Mouse (Mus musculus) MEL (cell line): Measurements from ENCODE around the gene Proser3. TPM values are rescaled to one million over a fixed set of nuclear protein-coding genes. Genes with fewer than 3 reads are reported as not detected.

Experiments used
- DNase-seq: peaks from one replicate; pipeline ENCODE4 v3.0.0; 2011; ENCODE audit warnings: low read depth, low spot score
- H3K27ac ChIP-seq: 2 replicates; pipeline ENCODE4 v1.5.1; 2012; ENCODE audit warnings: low read depth, mild to moderate bottlenecking, control low read depth, low read length, moderate library complexity; ENCODE audit not compliant: control insufficient read depth
- H3K27me3 ChIP-seq, 2 experiments: fragments of 150-350 bp in 1 of 2; sonication (generic) in 1 of 2; 2 replicates each; pipeline ENCODE4 v1.6.1; 2012; ENCODE audit warnings: low read length in 2 of 2, mild to moderate bottlenecking in 2 of 2, improper control_type of control experiment in 1 of 2, moderate library complexity in 1 of 2; ENCODE audit not compliant: insufficient read depth in 2 of 2, control insufficient read depth in 1 of 2
- H3K36me3 ChIP-seq, 2 experiments: 2 replicates each; pipeline ENCODE4 v1.6.1; 2012 to 2014; ENCODE audit warnings: low read length in 2 of 2, improper control_type of control experiment in 1 of 2, inconsistent platforms in 1 of 2, mild to moderate bottlenecking in 1 of 2; ENCODE audit not compliant: insufficient read depth in 2 of 2, control insufficient read depth in 1 of 2
- H3K4me1 ChIP-seq, 2 experiments: fragments of 150-350 bp in 1 of 2; sonication (generic) in 1 of 2; 2 replicates each; pipeline ENCODE4 v1.6.1; 2012; ENCODE audit warnings: low read length in 2 of 2, improper control_type of control experiment in 1 of 2, mild to moderate bottlenecking in 1 of 2; ENCODE audit not compliant: insufficient read depth in 2 of 2, control insufficient read depth in 1 of 2
- H3K4me3 ChIP-seq, 2 experiments: fragments of 150-350 bp in 1 of 2; sonication (generic) in 1 of 2; 2 replicates each; pipeline ENCODE4 v1.5.1; 2012; ENCODE audit warnings: low read depth in 2 of 2, low read length in 2 of 2, mild to moderate bottlenecking in 2 of 2, moderate library complexity in 2 of 2, control low read depth in 1 of 2, improper control_type of control experiment in 1 of 2; ENCODE audit not compliant: control insufficient read depth in 1 of 2, insufficient read depth in 1 of 2
- H3K79me2 ChIP-seq: 2 replicates; pipeline ENCODE4 v1.6.1; 2012; ENCODE audit warnings: mild to moderate bottlenecking, low read length, moderate library complexity; ENCODE audit not compliant: control insufficient read depth, poor library complexity, insufficient read depth
- H3K9ac ChIP-seq: 2 replicates; pipeline ENCODE4 v1.6.1; 2012; ENCODE audit warnings: low read depth, mild to moderate bottlenecking, control low read depth, low read length, moderate library complexity; ENCODE audit not compliant: control insufficient read depth, poor library complexity, severe bottlenecking
- H3K9me3 ChIP-seq: fragments of 150-350 bp; sonication (generic); replicated peaks from 2 replicates; pipeline ENCODE4 v1.6.1; 2012; ENCODE audit warnings: mild to moderate bottlenecking, low read length, improper control_type of control experiment, moderate library complexity; ENCODE audit not compliant: insufficient read depth
- BHLHE40 ChIP-seq: IDR thresholded peaks from 2 replicates; pipeline ENCODE4 v1.6.1; 2012; ENCODE audit warnings: low read depth, mild to moderate bottlenecking, inconsistent platforms, low read length, improper control_type of control experiment, borderline replicate concordance
- CHD1 ChIP-seq: IDR thresholded peaks from 2 replicates; pipeline ENCODE4 v1.6.1; 2012; ENCODE audit warnings: low read depth, mild to moderate bottlenecking, inconsistent platforms, low read length, improper control_type of control experiment
- CHD2 ChIP-seq: IDR thresholded peaks from 2 replicates; pipeline ENCODE4 v1.6.1; 2011; ENCODE audit warnings: low read length, improper control_type of control experiment
- E2F4 ChIP-seq: IDR thresholded peaks from 2 replicates; pipeline ENCODE4 v1.6.1; 2011; ENCODE audit warnings: low read depth, low read length, improper control_type of control experiment, borderline replicate concordance
- ELF1 ChIP-seq: IDR thresholded peaks from 2 replicates; pipeline ENCODE4 v1.6.1; 2014; ENCODE audit warnings: low read depth, mild to moderate bottlenecking, inconsistent platforms, low read length, improper control_type of control experiment, moderate library complexity
- EP300 ChIP-seq, 2 experiments: IDR thresholded peaks; 2 replicates each; pipeline ENCODE4 v1.6.1; 2011; ENCODE audit warnings: improper control_type of control experiment in 2 of 2, low read length in 2 of 2, low read depth in 1 of 2, mild to moderate bottlenecking in 1 of 2
- ETS1 ChIP-seq: IDR thresholded peaks from 2 replicates; pipeline ENCODE4 v1.6.1; 2012; ENCODE audit warnings: low read depth, mild to moderate bottlenecking, inconsistent platforms, low read length, improper control_type of control experiment, moderate library complexity
- GATA1 ChIP-seq: IDR thresholded peaks from 2 replicates; pipeline ENCODE4 v1.6.1; 2011; ENCODE audit warnings: low read depth, low read length, improper control_type of control experiment
- JUND ChIP-seq: IDR thresholded peaks from 2 replicates; pipeline ENCODE4 v1.6.1; 2011; ENCODE audit warnings: low read depth, mild to moderate bottlenecking, improper control_type of control experiment, low read length
- KAT2A ChIP-seq: conservative IDR thresholded peaks from 2 replicates; pipeline ENCODE4 v1.6.1; 2012; ENCODE audit warnings: low read depth, low read length, improper control_type of control experiment, inconsistent platforms
- MAFK ChIP-seq: IDR thresholded peaks from 2 replicates; pipeline ENCODE4 v1.6.1; 2011; ENCODE audit warnings: low read depth, mild to moderate bottlenecking, low read length, improper control_type of control experiment, borderline replicate concordance
- MAZ ChIP-seq: IDR thresholded peaks from 2 replicates; pipeline ENCODE4 v1.6.1; 2012; ENCODE audit warnings: low read depth, mild to moderate bottlenecking, inconsistent platforms, low read length, improper control_type of control experiment
- MEF2A ChIP-seq: IDR thresholded peaks from 2 replicates; pipeline ENCODE4 v1.6.1; 2014; ENCODE audit warnings: low read depth, mild to moderate bottlenecking, inconsistent platforms, low read length, improper control_type of control experiment; ENCODE audit not compliant: poor library complexity, insufficient replicate concordance, severe bottlenecking; ENCODE audit errors: extremely low read depth
- MXI1 ChIP-seq: IDR thresholded peaks from 2 replicates; pipeline ENCODE4 v1.6.1; 2011; ENCODE audit warnings: mild to moderate bottlenecking, low read depth, low read length, improper control_type of control experiment
- MYB ChIP-seq: IDR thresholded peaks from 2 replicates; pipeline ENCODE4 v1.6.1; 2011; ENCODE audit warnings: mild to moderate bottlenecking, low read depth, low read length, improper control_type of control experiment
- MYC ChIP-seq: IDR thresholded peaks from 2 replicates; pipeline ENCODE4 v1.6.1; 2011; ENCODE audit warnings: low read depth, mild to moderate bottlenecking, low read length, improper control_type of control experiment, moderate library complexity
- NRF1 ChIP-seq: IDR thresholded peaks from 2 replicates; pipeline ENCODE4 v1.6.1; 2014; ENCODE audit warnings: low read depth, mild to moderate bottlenecking, inconsistent platforms, low read length, improper control_type of control experiment, moderate library complexity; ENCODE audit not compliant: poor library complexity, insufficient read depth, severe bottlenecking
- POLR2A ChIP-seq, 2 experiments: IDR thresholded peaks; 2 replicates each; pipeline ENCODE4 v1.6.1; 2011 to 2012; ENCODE audit warnings: low read length in 2 of 2, mild to moderate bottlenecking in 2 of 2, control low read depth in 1 of 2, improper control_type of control experiment in 1 of 2, low read depth in 1 of 2, moderate library complexity in 1 of 2; ENCODE audit not compliant: control insufficient read depth in 1 of 2, insufficient read depth in 1 of 2, poor library complexity in 1 of 2
- POLR2AphosphoS2 ChIP-seq: IDR thresholded peaks from 2 replicates; pipeline ENCODE4 v1.6.1; 2011; ENCODE audit warnings: low read length, improper control_type of control experiment
- RAD21 ChIP-seq: IDR thresholded peaks from 2 replicates; pipeline ENCODE4 v1.6.1; 2011; ENCODE audit warnings: mild to moderate bottlenecking, low read depth, low read length, improper control_type of control experiment
- RCOR1 ChIP-seq: IDR thresholded peaks from 2 replicates; pipeline ENCODE4 v1.6.1; 2012; ENCODE audit warnings: low read depth, mild to moderate bottlenecking, inconsistent platforms, low read length, improper control_type of control experiment
- SIN3A ChIP-seq: IDR thresholded peaks from 2 replicates; pipeline ENCODE4 v1.6.1; 2012; ENCODE audit warnings: low read length, improper control_type of control experiment, inconsistent platforms
- SMC3 ChIP-seq: IDR thresholded peaks from 2 replicates; pipeline ENCODE4 v1.6.1; 2011; ENCODE audit warnings: low read depth, low read length, improper control_type of control experiment
- TCF12 ChIP-seq: IDR thresholded peaks from 2 replicates; pipeline ENCODE4 v1.6.1; 2014; ENCODE audit warnings: low read depth, mild to moderate bottlenecking, inconsistent platforms, low read length, improper control_type of control experiment, moderate library complexity
- UBTF ChIP-seq: IDR thresholded peaks from 2 replicates; pipeline ENCODE4 v1.6.1; 2012; ENCODE audit warnings: low read depth, mild to moderate bottlenecking, inconsistent platforms, low read length, improper control_type of control experiment, moderate library complexity, borderline replicate concordance; ENCODE audit not compliant: insufficient read depth
- USF1 ChIP-seq: IDR thresholded peaks from 2 replicates; pipeline ENCODE4 v1.6.1; 2014; ENCODE audit warnings: low read depth, mild to moderate bottlenecking, inconsistent platforms, low read length, improper control_type of control experiment, moderate library complexity
- USF2 ChIP-seq, 2 experiments: IDR thresholded peaks; 2 replicates each; pipeline ENCODE4 v1.6.1; 2011 to 2012; ENCODE audit warnings: improper control_type of control experiment in 2 of 2, low read length in 2 of 2, borderline replicate concordance in 1 of 2, inconsistent platforms in 1 of 2, low read depth in 1 of 2, mild to moderate bottlenecking in 1 of 2; ENCODE audit not compliant: insufficient read depth in 1 of 2
- ZC3H11A ChIP-seq: IDR thresholded peaks from 2 replicates; pipeline ENCODE4 v1.6.1; 2012; ENCODE audit warnings: low read depth, mild to moderate bottlenecking, inconsistent platforms, low read length, improper control_type of control experiment
- ZNF384 ChIP-seq: IDR thresholded peaks from 2 replicates; pipeline ENCODE4 v1.6.1; 2012; ENCODE audit warnings: low read depth, mild to moderate bottlenecking, inconsistent platforms, low read length, improper control_type of control experiment
- polyA plus RNA-seq, 2 experiments: library from polyadenylated mRNA; stranded (reverse) in 1 of 2; unstranded in 1 of 2; fragments of >175 nt in 1 of 2; fragments of >200 nt in 1 of 2; gene quantifications; 2 replicates each; pipeline versions ENCODE4 v1.2.1 to v1.2.4; 2012; ENCODE audit warnings: low replicate concordance in 2 of 2, low read depth in 1 of 2; ENCODE audit not compliant: insufficient read length in 2 of 2, insufficient read depth in 1 of 2, missing spikeins in 1 of 2
- total RNA-seq: library from RNA; depleted of rRNA; stranded (reverse); fragments of 300-350 nt; gene quantifications from 2 replicates; pipeline ENCODE4 v1.2.3, GENCODE M21; 2012

Proser3 gene
- total and polyA plus RNA-seq, 3 experiments: 2.3 to 8.9 TPM; not detected in 1

- no peak within 1 kb of the TSS for H3K27ac ChIP-seq
- no peak for DNase-seq
Measured at GRCm38 (mm10) chr7:30493401-30493931, 58.6 kb downstream of the Proser3 start, which contains the start of gene Prodh2. Gene Prodh2, plus strand, starts transcription at chr7:30493622.

GRCm38 (mm10) chr7:30492765-30493164 lies 59.3 kb downstream of the Proser3 start:
- no peak overlapping the region for H3K9ac ChIP-seq
- H3K4me1 ChIP-seq: no peaks in the 10 kb centered on the region
- no peak overlapping the region for H3K4me3 ChIP-seq
- H3K79me2 ChIP-seq: no peaks in the 10 kb centered on the region
- H3K27ac ChIP-seq: no peak overlapping the region
- DNase-seq: peak; percentile 85
- no peaks in the 10 kb centered on the region for H3K27me3 ChIP-seq
- no peaks in the 10 kb centered on the region for H3K9me3 ChIP-seq
- no peaks in the 10 kb centered on the region for H3K36me3 ChIP-seq
- TF ChIP-seq GATA1 (no peak), MAZ (no peak), RCOR1 (no peak), MYB (no peak), POLR2AphosphoS2 (no peak), EP300 (IDR thresholded peaks at IDR 0.05; ENCODE audit: low read depth in 1 of 2, low read length in 2 of 2) (no peak), E2F4 (no peak), USF1 (no peak), CHD1 (no peak), JUND (no peak), ETS1 (no peak), USF2 (IDR thresholded peaks at IDR 0.05; ENCODE audit: borderline replicate concordance in 1 of 2, insufficient read depth in 1 of 2, low read depth in 1 of 2, low read length in 2 of 2) (no peak), MXI1 (no peak), ZC3H11A (peak; percentile 72), UBTF (no peak), POLR2A (IDR thresholded peaks at IDR 0.05; ENCODE audit: control insufficient read depth in 1 of 2, insufficient read depth in 1 of 2, low read depth in 1 of 2, low read length in 2 of 2, poor library complexity in 1 of 2) (no peak), SIN3A (no peak), SMC3 (peak; percentile 80), RAD21 (peak; percentile 65), MEF2A (no peak), MAFK (no peak), BHLHE40 (no peak), ELF1 (0 out of 2 replicates have a peak, but pooled peaks have one; percentile 11), KAT2A (no peak), TCF12 (no peak), MYC (0 out of 2 replicates have a peak, but pooled peaks have one; percentile 54)

More at GRCm38 (mm10) chr7:30493401-30493931, 58.6 kb downstream of the Proser3 start, which contains the start of gene Prodh2:
- Histone ChIP-seq H3K4me3 (no peak within 1 kb of the TSS), H3K36me3 (no peaks in the 10 kb centered on the region), H3K27me3 (no peaks in the 10 kb centered on the region)
- no peak for TF ChIP-seq MEF2A
- TF ChIP-seq EP300 (IDR thresholded peaks at IDR 0.05; ENCODE audit: low read depth in 1 of 2, low read length in 2 of 2): no peak
- TF ChIP-seq CHD2: no peak
- no peak for TF ChIP-seq ZNF384
- no peak for TF ChIP-seq NRF1
- no peak for TF ChIP-seq POLR2A (IDR thresholded peaks at IDR 0.05; ENCODE audit: control insufficient read depth in 1 of 2, insufficient read depth in 1 of 2, low read depth in 1 of 2, low read length in 2 of 2, poor library complexity in 1 of 2)
- TF ChIP-seq E2F4: no peak
- no peak for TF ChIP-seq RCOR1
- TF ChIP-seq USF2 (IDR thresholded peaks at IDR 0.05; ENCODE audit: borderline replicate concordance in 1 of 2, insufficient read depth in 1 of 2, low read depth in 1 of 2, low read length in 2 of 2): no peak
- TF ChIP-seq UBTF: no peak
- no peak for TF ChIP-seq POLR2AphosphoS2
- no peak for TF ChIP-seq RAD21
- TF ChIP-seq, all 39 proteins: peak for 0
- Histone ChIP-seq H3K79me2 (no peaks in the 10 kb centered on the region), H3K9ac (no peak within 1 kb of the TSS), H3K4me1 (no peaks in the 10 kb centered on the region), H3K9me3 (no peaks in the 10 kb centered on the region)
